Mouse (Mus musculus) stomach, embryonic 16.5 days (tissue): ENCODE data around the gene Ctdnep1. TPM values are rescaled to one million over a fixed set of nuclear protein-coding genes. Genes with fewer than 3 reads are reported as not detected.

Source experiments
- ATAC-seq: fragments of 200-750 bp; cut with Nextera tagmentation; 2 replicates; pipeline ENCODE4 v1.8.0; 2017; ENCODE audit warnings: moderate number of reproducible peaks, moderate TSS enrichment; ENCODE audit not compliant: insufficient read depth, low FRiP score
- H3K27ac ChIP-seq: fragments of 300-500 bp; sonication (generic); 2 replicates; pipeline ENCODE4 v1.5.1; 2014; ENCODE audit warnings: low read length
- H3K27me3 ChIP-seq: fragments of 300-500 bp; sonication (generic); 2 replicates; pipeline ENCODE4 v1.6.1; 2014; ENCODE audit warnings: low read length, control low read depth, mixed read lengths; ENCODE audit not compliant: control insufficient read depth, insufficient read depth
- H3K36me3 ChIP-seq: fragments of 300-500 bp; sonication (generic); 2 replicates; pipeline ENCODE4 v1.6.1; 2014; ENCODE audit warnings: low read length; ENCODE audit not compliant: control insufficient read depth, insufficient read depth
- H3K4me1 ChIP-seq: fragments of 300-500 bp; sonication (generic); 2 replicates; pipeline ENCODE4 v1.6.1; 2014; ENCODE audit warnings: low read length, control low read depth, mixed read lengths; ENCODE audit not compliant: control insufficient read depth, insufficient read depth
- H3K4me2 ChIP-seq: fragments of 300-500 bp; sonication (generic); 2 replicates; pipeline ENCODE4 v1.6.1; 2014; ENCODE audit warnings: low read depth, low read length, mixed read lengths
- H3K4me3 ChIP-seq: fragments of 300-500 bp; sonication (generic); replicated peaks from 2 replicates; pipeline ENCODE4 v1.5.1; 2014; ENCODE audit warnings: mild to moderate bottlenecking, low read length
- H3K9ac ChIP-seq: fragments of 300-500 bp; sonication (generic); 2 replicates; pipeline ENCODE4 v1.6.1; 2014; ENCODE audit warnings: low read length
- H3K9me3 ChIP-seq: fragments of 300-500 bp; sonication (generic); replicated peaks from 2 replicates; pipeline ENCODE4 v1.6.1; 2016; ENCODE audit warnings: low read length, control low read depth; ENCODE audit not compliant: control insufficient read depth
- WGBS: fragments of 180-500 bp; shearing (Covaris S2); extraction: QIAGEN DNeasy Blood & Tissue Kit; methylation state at CpG from one replicate; pipeline ENCODE4 v1.1.7; 2014; 5-methylcytosine and 5-hydroxymethylcytosine counted together
- polyA plus RNA-seq: library from polyadenylated mRNA; unstranded; fragments of >200 nt; fragmentation: Nextera tagmentation; extraction: Ambion mirVana; gene quantifications from 2 replicates; pipeline ENCODE4 v1.2.1, GENCODE M21; 2015

Gene Ctdnep1
- polyA plus RNA-seq, 1 experiment from 2014 or later, result 17.5 TPM

- Histone ChIP-seq H3K4me1 (no peaks in the 10 kb centered on the region), H3K4me3 (no peak overlapping the region), H3K4me2 (no peak overlapping the region), H3K27ac (no peak overlapping the region), H3K9ac (no peak overlapping the region), H3K9me3 (no peaks in the 10 kb centered on the region), H3K27me3 (peaks cover 27% of the 10 kb centered on the region), H3K36me3 (no peaks in the 10 kb centered on the region)
- 34% methylated on average over 5 of the region's 5 CpGs for WGBS
- no peak for ATAC-seq
These were observed 20.3 kb upstream of the Ctdnep1 start for GRCm38 (mm10) chr11:69960616-69961015.

GRCm38 (mm10) chr11:69961841-69962240, 19.1 kb upstream of the Ctdnep1 start:
- no peak for ATAC-seq
- Histone ChIP-seq H3K27me3 (peaks cover 33% of the 10 kb centered on the region), H3K4me1 (no peaks in the 10 kb centered on the region), H3K4me3 (no peak overlapping the region), H3K9ac (no peak overlapping the region), H3K9me3 (no peaks in the 10 kb centered on the region), H3K4me2 (no peak overlapping the region), H3K27ac (peak overlapping the region; percentile 57), H3K36me3 (no peaks in the 10 kb centered on the region)
- WGBS, result 27% methylated on average over 5 of the region's 5 CpGs

- no peaks in the 10 kb centered on the region for H3K9me3 ChIP-seq
- H3K27ac ChIP-seq, result peak within 1 kb of the TSS; percentile 92
- peak within 1 kb of the TSS; percentile 57 for H3K4me3 ChIP-seq
- H3K4me2 ChIP-seq, result peak within 1 kb of the TSS; percentile 57
- peaks cover 39% of the 10 kb centered on the region for H3K27me3 ChIP-seq
- no peaks in the 10 kb centered on the region for H3K36me3 ChIP-seq
- WGBS, result 8% methylated on average over 24 of the region's 24 CpGs
- peak within 1 kb of the TSS; percentile 79 for H3K9ac ChIP-seq
- H3K4me1 ChIP-seq, result no peaks in the 10 kb centered on the region
- no peak for ATAC-seq
These were observed 16.2 kb upstream of the Ctdnep1 start, which contains the start of gene Cldn7 for GRCm38 (mm10) chr11:69964650-69965270. Gene Cldn7 (plus strand): TSS chr11:69964779.

- 2% methylated on average over 49 of the region's 49 CpGs for WGBS
- peak overlapping the region; percentile 92 for H3K27ac ChIP-seq
- ATAC-seq, result peak; percentile 83
These were observed 15.5 kb upstream of the Ctdnep1 start for GRCm38 (mm10) chr11:69965271-69966005.

GRCm38 (mm10) chr11:69966006-69966859, 14.7 kb upstream of the Ctdnep1 start:
- peak overlapping the region; percentile 79 for H3K9ac ChIP-seq
- peak; percentile 78 for ATAC-seq
- peak overlapping the region; percentile 57 for H3K4me2 ChIP-seq
- peak overlapping the region; percentile 92 for H3K27ac ChIP-seq
- no peaks in the 10 kb centered on the region for H3K36me3 ChIP-seq
- H3K4me1 ChIP-seq, result no peaks in the 10 kb centered on the region
- H3K4me3 ChIP-seq, result peak overlapping the region; percentile 57
- peaks cover 39% of the 10 kb centered on the region for H3K27me3 ChIP-seq
- H3K9me3 ChIP-seq, result no peaks in the 10 kb centered on the region
- 2% methylated on average over 59 of the region's 59 CpGs for WGBS

More at GRCm38 (mm10) chr11:69965271-69966005, 15.5 kb upstream of the Ctdnep1 start:
- Histone ChIP-seq H3K36me3 (no peaks in the 10 kb centered on the region), H3K9me3 (no peaks in the 10 kb centered on the region), H3K4me2 (peak overlapping the region; percentile 57), H3K4me3 (peak overlapping the region; percentile 57), H3K4me1 (no peaks in the 10 kb centered on the region), H3K9ac (peak overlapping the region; percentile 79), H3K27me3 (peaks cover 39% of the 10 kb centered on the region)

GRCm38 (mm10) chr11:69966860-69967517, 14.0 kb upstream of the Ctdnep1 start:
- 36% methylated on average over 17 of the region's 17 CpGs for WGBS
- no peak for ATAC-seq
- peak overlapping the region; percentile 57 for H3K4me3 ChIP-seq
- peak overlapping the region; percentile 79 for H3K9ac ChIP-seq
- H3K27ac ChIP-seq, result peak overlapping the region; percentile 92
- no peaks in the 10 kb centered on the region for H3K36me3 ChIP-seq
- peak overlapping the region; percentile 57 for H3K4me2 ChIP-seq
- H3K27me3 ChIP-seq, result peaks cover 39% of the 10 kb centered on the region
- H3K9me3 ChIP-seq, result no peaks in the 10 kb centered on the region
- H3K4me1 ChIP-seq, result no peaks in the 10 kb centered on the region

- H3K4me2 ChIP-seq, result no peak overlapping the region
- no peaks in the 10 kb centered on the region for H3K4me1 ChIP-seq
- no peak for ATAC-seq
- 70% methylated on average over 4 of the region's 4 CpGs for whole genome bisulfite sequencing
- H3K4me3 ChIP-seq, result no peak overlapping the region
- H3K36me3 ChIP-seq, result 0 out of 2 replicates have a peak, but pooled peaks cover 2% of the 10 kb centered on the region
- H3K9me3 ChIP-seq, result no peaks in the 10 kb centered on the region
- H3K27me3 ChIP-seq, result peaks cover 27% of the 10 kb centered on the region
- no peak overlapping the region for H3K27ac ChIP-seq
- H3K9ac ChIP-seq, result no peak overlapping the region
These were observed 12.2 kb upstream of the Ctdnep1 start for GRCm38 (mm10) chr11:69968793-69969192.

GRCm38 (mm10) chr11:69970222-69970621, 10.7 kb upstream of the Ctdnep1 start:
- WGBS, result 63% methylated on average over 6 of the region's 6 CpGs
- Histone ChIP-seq H3K27ac (no peak overlapping the region), H3K36me3 (peaks cover 11% of the 10 kb centered on the region), H3K4me2 (no peak overlapping the region), H3K27me3 (peaks cover 14% of the 10 kb centered on the region), H3K9ac (no peak overlapping the region), H3K4me3 (no peak overlapping the region), H3K4me1 (no peaks in the 10 kb centered on the region), H3K9me3 (no peaks in the 10 kb centered on the region)
- ATAC-seq, result no peak
